Mouse (Mus musculus) myocyte (in vitro differentiated cells): ENCODE measurements around the gene Hipk2.

Experiments
- E2F4 ChIP-seq: IDR thresholded peaks from one replicate; pipeline ENCODE4 v1.6.1; 2011; ENCODE audit warnings: mild to moderate bottlenecking, control low read depth, moderate library complexity; ENCODE audit not compliant: insufficient read depth
- MAX ChIP-seq: IDR thresholded peaks from one replicate; pipeline ENCODE4 v1.6.1; 2011; ENCODE audit warnings: low read depth, mild to moderate bottlenecking, control low read depth
- POLR2A ChIP-seq: IDR thresholded peaks from one replicate; pipeline ENCODE4 v1.6.1; 2011; ENCODE audit warnings: low read depth, mild to moderate bottlenecking, control low read depth, moderate library complexity; ENCODE audit not compliant: insufficient read length
- TCF3 ChIP-seq: IDR thresholded peaks from one replicate; pipeline ENCODE4 v1.6.1; 2011; ENCODE audit warnings: low read depth, control low read depth; ENCODE audit not compliant: insufficient read length
- USF1 ChIP-seq: IDR thresholded peaks from one replicate; pipeline ENCODE4 v1.6.1; 2011; ENCODE audit warnings: low read depth, mild to moderate bottlenecking, control low read depth, moderate library complexity

DNA sequence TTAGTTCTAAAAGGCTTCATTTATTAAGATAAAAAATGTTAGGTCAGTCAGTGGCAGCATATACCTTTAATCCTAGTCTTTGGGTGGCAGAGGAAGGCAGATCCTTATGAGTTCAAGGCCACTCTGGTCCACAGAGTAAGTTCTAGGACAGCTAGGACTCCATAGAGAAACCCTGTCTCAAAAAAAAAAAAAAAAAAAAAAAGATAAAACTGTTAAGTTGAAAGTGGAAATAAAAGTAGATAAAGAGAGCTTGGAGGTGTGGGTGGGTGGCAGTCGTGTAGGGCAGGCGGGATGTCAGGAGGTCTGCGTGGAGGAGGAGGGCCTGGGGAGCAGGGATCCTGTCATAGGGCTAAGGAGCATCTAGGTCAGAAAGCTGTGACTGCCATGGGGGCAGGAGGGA lies 204.0 kb downstream of the Hipk2 start:
- no peak for TF ChIP-seq POLR2A
- TF ChIP-seq USF1 = no peak
- no peak for TF ChIP-seq MAX
- no peak for TF ChIP-seq E2F4
- no peak for TF ChIP-seq TCF3
